Mouse (Mus musculus) olfactory bulb, adult 2 months (tissue): ENCODE results near the gene Rgs1.

Experiments
- CTCF ChIP-seq: fragments of 200-500 bp; IDR thresholded peaks from 2 replicates; pipeline ENCODE4 v1.5.1; 2012; ENCODE audit warnings: low read depth, mild to moderate bottlenecking, low read length, moderate library complexity; ENCODE audit not compliant: insufficient read depth
- POLR2A ChIP-seq: fragments of 200-500 bp; IDR thresholded peaks from 2 replicates; pipeline ENCODE4 v1.6.1; 2012; ENCODE audit warnings: mild to moderate bottlenecking, low read depth, low read length, moderate library complexity; ENCODE audit not compliant: insufficient read depth

DNA sequence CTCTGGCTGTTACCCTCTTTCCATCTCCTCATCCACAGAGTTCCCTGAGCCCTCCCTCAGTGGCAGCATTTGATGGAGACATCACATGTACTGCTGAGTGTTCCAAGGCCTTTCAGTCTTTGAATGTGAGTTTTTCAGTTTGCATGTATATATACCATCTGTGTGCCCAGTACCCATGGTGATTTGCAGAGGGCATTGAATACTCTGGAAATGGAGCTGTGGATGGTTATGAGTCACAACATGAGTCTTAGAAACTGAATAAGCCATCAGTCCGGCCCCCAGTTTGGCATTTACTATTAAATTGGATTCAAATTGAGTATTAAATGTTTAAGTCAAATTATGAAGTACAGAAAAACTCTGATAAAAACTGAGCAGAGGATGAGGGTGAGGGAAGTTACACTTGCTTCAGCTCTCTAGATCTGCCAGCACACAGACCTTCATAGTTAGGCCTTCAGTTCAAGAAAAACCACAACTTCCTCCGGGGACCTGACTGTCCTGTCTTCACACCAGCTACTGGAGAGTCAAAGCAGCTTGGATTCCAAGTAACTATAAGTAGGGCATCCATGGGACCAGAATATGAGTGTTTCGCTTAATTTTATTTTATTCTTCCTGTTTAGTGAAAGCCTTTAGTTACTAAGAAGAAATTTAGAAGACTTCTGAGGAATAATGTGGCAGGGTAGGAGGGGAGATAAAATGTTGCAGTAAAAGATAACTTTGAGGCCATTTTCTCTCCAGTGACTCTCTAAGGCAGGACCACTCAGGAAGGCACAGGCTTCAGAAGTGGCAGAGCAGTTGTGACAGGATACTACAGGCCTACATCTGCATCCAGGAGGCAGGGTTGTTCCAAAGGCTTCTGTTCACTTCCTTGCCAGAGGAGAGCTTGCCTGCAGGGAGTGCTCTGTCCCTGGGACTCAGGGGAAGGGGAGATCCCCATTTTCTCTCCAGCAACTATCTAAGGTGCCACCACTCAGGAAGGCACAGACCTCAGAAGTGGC, 34.3 kb upstream of the Rgs1 start:
- TF ChIP-seq CTCF (no peak), POLR2A (no peak)
